Mouse (Mus musculus) MEL (cell line): Measurements from ENCODE around the gene Mrpl58.

Experiments used
- RCOR1 ChIP-seq: IDR thresholded peaks from 2 replicates; pipeline ENCODE4 v1.6.1; 2012; ENCODE audit warnings: low read depth, mild to moderate bottlenecking, inconsistent platforms, low read length, improper control_type of control experiment
- TAL1 ChIP-seq: IDR thresholded peaks from 2 replicates; pipeline ENCODE4 v1.6.1; 2012; ENCODE audit warnings: mild to moderate bottlenecking, inconsistent platforms, low read length, moderate library complexity, mixed read lengths
- TBP ChIP-seq: IDR thresholded peaks from 2 replicates; pipeline ENCODE4 v1.8.0; 2011; ENCODE audit warnings: low read depth, low read length, improper control_type of control experiment

DNA sequence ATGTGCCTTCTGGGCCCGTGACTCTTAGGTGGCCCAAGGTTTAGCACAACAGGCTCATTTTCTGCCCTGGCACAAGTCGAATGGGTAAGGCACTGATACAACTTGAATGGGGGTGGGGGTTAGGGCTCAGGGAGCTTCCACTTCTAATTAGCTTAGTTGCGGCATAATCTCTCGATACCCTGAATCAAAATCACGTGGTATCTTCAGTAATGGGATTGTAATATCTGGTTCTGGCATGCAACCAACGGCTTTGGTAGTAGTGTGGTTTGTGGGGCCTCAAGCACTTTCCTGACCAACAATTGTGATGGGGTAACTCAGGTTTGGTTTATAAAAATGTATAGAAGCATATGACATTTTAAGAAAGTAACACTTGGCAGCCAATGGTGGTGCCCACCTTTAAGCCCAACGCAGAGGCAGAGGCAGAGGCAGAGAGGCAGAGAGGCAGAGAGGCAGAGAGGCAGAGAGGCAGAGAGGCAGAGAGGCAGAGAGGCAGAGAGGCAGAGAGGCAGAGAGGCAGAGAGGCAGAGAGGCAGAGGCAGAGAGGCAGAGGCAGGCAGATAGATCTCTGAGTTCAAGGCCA lies 48.8 kb downstream of the Mrpl58 start:
- no peak for TF ChIP-seq TBP
- no peak for TF ChIP-seq TAL1
- TF ChIP-seq RCOR1 = peak; percentile 17; the same call in 1 of the 2 replicates
